In genomic region chr4:44976921-44977710, GRCm38 (mm10) we compare ENCODE assay signal across 25 mouse cellular contexts. TPM values are rescaled to one million over a fixed set of nuclear protein-coding genes. Genes with fewer than 3 reads are reported as not detected.
DNase-seq lines count a peak whose midpoint lies in the region; ATAC-seq and TF ChIP-seq lines count a peak whose summit lies in the region.
"Had no signal": no experiment of that assay in that cellular context is flagged by ENCODE, and none has a peak within 500 bp of the region (broad histone marks: within the 10 kb centered on the region; RNA-seq: fewer than 3 reads in every experiment).

No protein-coding gene starts in this region.

- H3K4me2 ChIP-seq in forebrain, postnatal 0 days (ENCODE audit: low read depth) = no peak overlapping the region
- H3K4me2 ChIP-seq in forebrain, embryonic 15.5 days (replicated peaks) = no peak overlapping the region
- H3K4me2 ChIP-seq: heart, embryonic 15.5 days; hindbrain, embryonic 15.5 days; kidney, embryonic 15.5 days; limb, embryonic 15.5 days; lung, embryonic 15.5 days; stomach, embryonic 15.5 days had no signal

- no peak overlapping the region for H3K9ac ChIP-seq in forebrain, postnatal 0 days
- H3K9ac ChIP-seq in forebrain, embryonic 15.5 days (replicated peaks) = no peak overlapping the region
- H3K9ac ChIP-seq in liver, adult 2 months (ENCODE audit: low read depth, low read length) = no peak overlapping the region
- H3K9ac ChIP-seq: heart, embryonic 15.5 days; hindbrain, embryonic 15.5 days; kidney, embryonic 15.5 days; limb, embryonic 15.5 days; lung, embryonic 15.5 days; stomach, embryonic 15.5 days had no signal

- H3K9me3 ChIP-seq in forebrain, postnatal 0 days (ENCODE audit: low read length) = no peaks in the 10 kb centered on the region
- no peaks in the 10 kb centered on the region for H3K9me3 ChIP-seq in forebrain, embryonic 15.5 days
- peaks cover 3% of the 10 kb centered on the region; the same call in 1 of the 2 replicates for H3K9me3 ChIP-seq in E14TG2a.4 (ENCODE audit: low read length)
- H3K9me3 ChIP-seq: embryonic facial prominence, embryonic 10.5 days; forebrain, embryonic 10.5 days; heart, embryonic 15.5 days; hindbrain, embryonic 15.5 days; kidney, embryonic 15.5 days; limb, embryonic 15.5 days; lung, embryonic 15.5 days; stomach, embryonic 15.5 days had no signal

- no peak for ATAC-seq in forebrain, postnatal 0 days
- no peak for ATAC-seq in forebrain, embryonic 15.5 days (replicated peaks)
- ATAC-seq: CD4-positive, CD25-positive, alpha-beta regulatory T cell, adult 4 months; midbrain, embryonic 16.5 days had no signal

- TF ChIP-seq POLR2A in liver, adult 2 months (IDR thresholded peaks at IDR 0.05; ENCODE audit: extremely low read depth, insufficient read depth, low read length) = no peak
- no peak for TF ChIP-seq POLR2A in bone marrow, adult 2 months (IDR thresholded peaks at IDR 0.05; ENCODE audit: borderline replicate concordance, control insufficient read depth, low read depth, low read length)

- H3K4me3 ChIP-seq in forebrain, postnatal 0 days (ENCODE audit: low read depth, low read length) = no peak overlapping the region
- H3K4me3 ChIP-seq in forebrain, embryonic 15.5 days = no peak overlapping the region
- H3K4me3 ChIP-seq in liver, adult 2 months (ENCODE audit: insufficient read depth, low read depth, low read length) = no peak overlapping the region
- H3K4me3 ChIP-seq in E14TG2a.4 (replicated peaks; ENCODE audit: low read length) = no peak overlapping the region
- no peak overlapping the region for H3K4me3 ChIP-seq in bone marrow, adult 2 months (replicated peaks; ENCODE audit: control insufficient read depth, low read depth, low read length)
- H3K4me3 ChIP-seq: embryonic facial prominence, embryonic 10.5 days; forebrain, embryonic 10.5 days; heart, embryonic 15.5 days; hindbrain, embryonic 15.5 days; kidney, embryonic 15.5 days; limb, embryonic 15.5 days; lung, embryonic 15.5 days; stomach, embryonic 15.5 days had no signal

- no peaks in the 10 kb centered on the region for H3K27me3 ChIP-seq in forebrain, postnatal 0 days (ENCODE audit: insufficient read depth, low read length)
- H3K27me3 ChIP-seq in forebrain, embryonic 15.5 days = no peaks in the 10 kb centered on the region
- no peaks in the 10 kb centered on the region for H3K27me3 ChIP-seq in liver, adult 2 months (ENCODE audit: control insufficient read depth, insufficient read depth, low read length)
- 0 out of 2 replicates have a peak, but pooled peaks cover 2% of the 10 kb centered on the region for H3K27me3 ChIP-seq in E14TG2a.4 (ENCODE audit: insufficient read depth, low read length)
- H3K27me3 ChIP-seq: heart, embryonic 15.5 days; hindbrain, embryonic 15.5 days; kidney, embryonic 15.5 days; limb, embryonic 15.5 days; lung, embryonic 15.5 days; stomach, embryonic 15.5 days had no signal

- H3K36me3 ChIP-seq in forebrain, postnatal 0 days (ENCODE audit: insufficient read depth) = no peaks in the 10 kb centered on the region
- H3K36me3 ChIP-seq in forebrain, embryonic 15.5 days = no peaks in the 10 kb centered on the region
- no peaks in the 10 kb centered on the region for H3K36me3 ChIP-seq in liver, adult 2 months (ENCODE audit: control insufficient read depth, insufficient read depth, low read length)
- no peaks in the 10 kb centered on the region for H3K36me3 ChIP-seq in E14TG2a.4 (ENCODE audit: insufficient read depth, low read length)
- H3K36me3 ChIP-seq: embryonic facial prominence, embryonic 10.5 days; forebrain, embryonic 10.5 days; heart, embryonic 15.5 days; hindbrain, embryonic 15.5 days; kidney, embryonic 15.5 days; limb, embryonic 15.5 days; lung, embryonic 15.5 days; stomach, embryonic 15.5 days had no signal

- H3K79me2 ChIP-seq in liver, adult 2 months (ENCODE audit: control insufficient read depth, insufficient read depth, low read length) = no peaks in the 10 kb centered on the region

- no peak for DNase-seq in forebrain, postnatal 0 days
- peak; percentile 92 for DNase-seq in liver, adult 2 months (ENCODE audit: extremely low read depth, low read depth, low spot score)
- no peak for DNase-seq in liver
- DNase-seq in testis, postnatal 14 days (ENCODE audit: low spot score) = no peak
- DNase-seq: adrenal gland, postnatal 14 days; cerebellum, adult 9-10 months; heart, postnatal 4 days; left cerebral cortex, postnatal 4 days; right cerebral cortex, adult 18-20 months; thymus, adult 18-20 months; thymus, postnatal 36 days had no signal

- no peak overlapping the region for H3K27ac ChIP-seq in forebrain, postnatal 0 days (ENCODE audit: low read depth, low read length)
- no peak overlapping the region for H3K27ac ChIP-seq in forebrain, embryonic 15.5 days (replicated peaks)
- H3K27ac ChIP-seq in liver, adult 2 months (replicated peaks; ENCODE audit: insufficient read depth, low read depth, low read length) = peak overlapping the region; percentile 78
- no peak overlapping the region for H3K27ac ChIP-seq in bone marrow, adult 2 months (ENCODE audit: control insufficient read depth, insufficient read depth, low read depth, low read length, poor library complexity)
- H3K27ac ChIP-seq: embryonic facial prominence, embryonic 10.5 days; forebrain, embryonic 10.5 days; heart, embryonic 15.5 days; hindbrain, embryonic 15.5 days; kidney, embryonic 15.5 days; limb, embryonic 15.5 days; lung, embryonic 15.5 days; macrophage; stomach, embryonic 15.5 days had no signal

- 91% methylated on average over 10 of the region's 10 CpGs for WGBS in forebrain, postnatal 0 days
- WGBS in forebrain, embryonic 15.5 days = 90% methylated on average over 10 of the region's 10 CpGs
- WGBS in liver, adult 2 months = 53% methylated on average over 10 of the region's 10 CpGs
- 84% methylated on average over 10 of the region's 10 CpGs for WGBS in bone marrow, adult 2 months

- H3K4me1 ChIP-seq in forebrain, postnatal 0 days (ENCODE audit: insufficient read depth) = peaks cover 12% of the 10 kb centered on the region
- peaks cover 17% of the 10 kb centered on the region for H3K4me1 ChIP-seq in forebrain, embryonic 15.5 days
- H3K4me1 ChIP-seq in liver, adult 2 months (ENCODE audit: control insufficient read depth, insufficient read depth, low read length) = peaks cover 38% of the 10 kb centered on the region
- peaks cover 35% of the 10 kb centered on the region for H3K4me1 ChIP-seq in E14TG2a.4 (replicated peaks; ENCODE audit: low read depth, low read length)
- H3K4me1 ChIP-seq in bone marrow, adult 2 months (ENCODE audit: control insufficient read depth, insufficient read depth, low read length) = no peaks in the 10 kb centered on the region

- TF ChIP-seq CTCF in forebrain, postnatal 0 days (IDR thresholded peaks at IDR 0.05; ENCODE audit: low read depth) = peak; percentile 15; the same call in 1 of the 2 replicates
- TF ChIP-seq CTCF in liver, adult 2 months (IDR thresholded peaks at IDR 0.05; ENCODE audit: low read depth, low read length) = peak; percentile 36; the same call in 1 of the 2 replicates
- peak; percentile 42 for TF ChIP-seq CTCF in E14TG2a.4 (conservative IDR thresholded peaks at IDR 0.05; ENCODE audit: low read length)
- 0 out of 2 replicates have a peak, but pooled peaks have one; percentile 8 for TF ChIP-seq CTCF in bone marrow, adult 2 months (IDR thresholded peaks at IDR 0.05; ENCODE audit: control insufficient read depth, insufficient read depth, low read length)

RNA-seq across cellular contexts. Expression of gene Grhpr, which starts 4.1 kb away (rescaled TPM):
- total RNA-seq in forebrain, postnatal 0 days (2014; rRNA removed) = 13.5 and 18.2 TPM in 2 replicates
- polyA plus RNA-seq in forebrain, postnatal 0 days (2015; fragmentation: Nextera tagmentation; extraction: Ambion mirVana) = 22.9 and 25.6 TPM in 2 replicates
- 20.7 and 21.1 TPM in 2 replicates for polyA plus RNA-seq in forebrain, embryonic 15.5 days (2015; fragmentation: Nextera tagmentation; extraction: Ambion mirVana)
- total RNA-seq in liver, adult 2 months (2014; rRNA removed) = 108 and 118 TPM in 2 replicates
- polyA plus RNA-seq in liver, adult 2 months (2012; rRNA removed) = 297 and 313 TPM in 2 replicates
- polyA plus RNA-seq in bone marrow, adult 2 months (2011; ENCODE audit: insufficient read depth, insufficient read length, low replicate concordance, missing spikeins) = 5.9 and 8.7 TPM in 2 replicates

RNA-seq across cellular contexts. Expression of gene Zbtb5, which starts 35.1 kb away (rescaled TPM):
- total RNA-seq in forebrain, postnatal 0 days (2014; rRNA removed) = 44.5 and 49.7 TPM in 2 replicates
- polyA plus RNA-seq in forebrain, postnatal 0 days (2015; fragmentation: Nextera tagmentation; extraction: Ambion mirVana) = 28.7 and 32.1 TPM in 2 replicates
- 46.7 and 46.8 TPM in 2 replicates for polyA plus RNA-seq in forebrain, embryonic 15.5 days (2015; fragmentation: Nextera tagmentation; extraction: Ambion mirVana)
- 6.9 and 7.1 TPM in 2 replicates for total RNA-seq in liver, adult 2 months (2014; rRNA removed)
- polyA plus RNA-seq in liver, adult 2 months (2012; rRNA removed) = 8.6 and 11.1 TPM in 2 replicates
- polyA plus RNA-seq in bone marrow, adult 2 months (2011; ENCODE audit: insufficient read depth, insufficient read length, low replicate concordance, missing spikeins) = 3.3 and 6.5 TPM in 2 replicates

RNA-seq across cellular contexts. Expression of gene Polr1e, which starts 41.3 kb away (rescaled TPM):
- total RNA-seq in forebrain, postnatal 0 days (2014; rRNA removed) = 13.4 and 16.5 TPM in 2 replicates
- polyA plus RNA-seq in forebrain, postnatal 0 days (2015; fragmentation: Nextera tagmentation; extraction: Ambion mirVana) = 23.7 and 25.0 TPM in 2 replicates
- 31.0 and 34.8 TPM in 2 replicates for polyA plus RNA-seq in forebrain, embryonic 15.5 days (2015; fragmentation: Nextera tagmentation; extraction: Ambion mirVana)
- total RNA-seq in liver, adult 2 months (2014; rRNA removed) = 2.6 and 4.4 TPM in 2 replicates
- polyA plus RNA-seq in liver, adult 2 months (2012; rRNA removed) = 3.5 and 3.7 TPM in 2 replicates
- 7.8 and 11.3 TPM in 2 replicates for polyA plus RNA-seq in bone marrow, adult 2 months (2011; ENCODE audit: insufficient read depth, insufficient read length, low replicate concordance, missing spikeins)

Comparison
In these comparisons a context has a peak if more than half of its experiments do, and no peak if none do; other contexts are left out.
1. RNA of gene Grhpr, which starts 4.1 kb away (polyA plus RNA-seq): 297 to 313 TPM in liver, adult 2 months; 22.9 to 25.6 TPM in forebrain, postnatal 0 days, 20.7 to 21.1 TPM in forebrain, embryonic 15.5 days and 5.9 to 8.7 TPM in bone marrow, adult 2 months; every median in the first group is over 10 times any median in the second.
2. Peak in every context shown above with its lines, with median percentiles within 50 percentile points of each other: CTCF ChIP-seq.